Mouse (Mus musculus): ENCODE data around the gene Cpm.

GRCm38 (mm10) chr10:117707114-117707838 lies 78.0 kb downstream of the Cpm start:
- no peak for TF ChIP-seq POLR2A (IDR thresholded peaks at IDR 0.05; ENCODE audit: insufficient read length, low read depth)
- TF ChIP-seq POLR2AphosphoS2 (IDR thresholded peaks at IDR 0.05; ENCODE audit: insufficient read length, low read depth), result no peak
- no peak for TF ChIP-seq E2F4 (IDR thresholded peaks at IDR 0.05; ENCODE audit: insufficient read depth)
- TF ChIP-seq USF1 (IDR thresholded peaks at IDR 0.05; ENCODE audit: low read depth), result no peak
- no peak for TF ChIP-seq TCF3 (IDR thresholded peaks at IDR 0.05; ENCODE audit: insufficient read length, low read depth)
- TF ChIP-seq TCF12 (IDR thresholded peaks at IDR 0.05; ENCODE audit: insufficient read depth, poor library complexity, severe bottlenecking), result no peak
- no peak for TF ChIP-seq MAX (IDR thresholded peaks at IDR 0.05; ENCODE audit: low read depth)
- no peak for TF ChIP-seq MYOD1 (IDR thresholded peaks at IDR 0.05; ENCODE audit: control insufficient read depth in 1 of 3, insufficient read length in 2 of 3, low read depth in 2 of 3)
- no peak for TF ChIP-seq CEBPB (IDR thresholded peaks at IDR 0.05; ENCODE audit: insufficient read depth, poor library complexity, severe bottlenecking)
- TF ChIP-seq MYOG (IDR thresholded peaks at IDR 0.05; ENCODE audit: control insufficient read depth in 1 of 3, insufficient read depth in 1 of 3, insufficient read length in 2 of 3, low read depth in 2 of 3), result no peak
- no peak for TF ChIP-seq SRF (IDR thresholded peaks at IDR 0.05; ENCODE audit: control insufficient read depth, insufficient read length, low read depth)
